Comparison of ENCODE assay signal across 8 mouse cellular contexts in the genomic region with DNA sequence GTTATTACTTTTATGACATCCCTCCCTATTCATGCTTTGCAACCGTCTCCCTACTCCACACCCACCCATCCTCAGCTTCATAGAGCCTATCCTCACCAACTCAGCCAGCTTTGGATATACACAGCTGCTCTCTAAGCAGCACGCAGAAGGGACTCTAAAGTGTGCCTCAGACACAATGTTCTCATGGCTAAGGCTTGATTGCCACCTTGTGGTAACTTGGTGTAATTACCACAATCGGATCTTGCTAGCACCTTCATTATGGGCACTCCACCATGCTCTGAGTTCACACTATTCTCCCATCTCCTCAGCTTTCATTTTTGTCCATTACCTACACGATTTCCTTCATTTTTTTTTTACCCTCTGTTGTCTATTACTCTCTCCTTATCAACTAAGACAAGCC. TPM values are rescaled to one million over a fixed set of nuclear protein-coding genes. Genes with fewer than 3 reads are reported as not detected.
DNase-seq lines count a peak whose midpoint lies in the region; ATAC-seq lines count a peak whose summit lies in the region.

No protein-coding gene starts in this region.

- H3K9me3 ChIP-seq in midbrain, embryonic 12.5 days = no peaks in the 10 kb centered on the region
- H3K9me3 ChIP-seq in stomach, embryonic 14.5 days (ENCODE audit: control insufficient read depth, low read depth, low read length) = no peaks in the 10 kb centered on the region

- peak; percentile 84 for ATAC-seq in midbrain, embryonic 12.5 days (ENCODE audit: low FRiP score, low read depth)
- ATAC-seq in stomach, embryonic 14.5 days (ENCODE audit: insufficient number of reproducible peaks, insufficient read depth, low FRiP score, low read depth) = peak; percentile 68; the same call in 1 of the 2 replicates

- H3K4me1 ChIP-seq in midbrain, embryonic 12.5 days = no peaks in the 10 kb centered on the region
- no peaks in the 10 kb centered on the region for H3K4me1 ChIP-seq in stomach, embryonic 14.5 days (ENCODE audit: control insufficient read depth, insufficient read depth, low read length)

- H3K27ac ChIP-seq in midbrain, embryonic 12.5 days (replicated peaks) = no peak overlapping the region
- H3K27ac ChIP-seq in stomach, embryonic 14.5 days (ENCODE audit: low read length) = no peak overlapping the region

- 2% methylated on average over 4 of the region's 4 CpGs for WGBS in midbrain, embryonic 12.5 days
- under 1% methylated on average over 4 of the region's 4 CpGs for WGBS in stomach, embryonic 14.5 days

- no peak overlapping the region for H3K4me2 ChIP-seq in midbrain, embryonic 12.5 days (replicated peaks)
- no peak overlapping the region for H3K4me2 ChIP-seq in stomach, embryonic 14.5 days (replicated peaks; ENCODE audit: low read depth, low read length)

- H3K9ac ChIP-seq in midbrain, embryonic 12.5 days (replicated peaks) = no peak overlapping the region
- no peak overlapping the region for H3K9ac ChIP-seq in stomach, embryonic 14.5 days (replicated peaks; ENCODE audit: low read depth, low read length)

- H3K27me3 ChIP-seq in midbrain, embryonic 12.5 days = no peaks in the 10 kb centered on the region
- no peaks in the 10 kb centered on the region for H3K27me3 ChIP-seq in stomach, embryonic 14.5 days (ENCODE audit: control insufficient read depth, insufficient read depth, low read length)

- intact Hi-C loops in left cerebral cortex, postnatal 36 days (cut with DNase I) = loop anchor here (1.0 to 10.0 kb wide), 2 partner anchors 132 to 379 kb away; no protein-coding TSS in a partner anchor

- no peak overlapping the region for H3K4me3 ChIP-seq in midbrain, embryonic 12.5 days
- H3K4me3 ChIP-seq in stomach, embryonic 14.5 days (ENCODE audit: low read depth, low read length) = no peak overlapping the region

- no peaks in the 10 kb centered on the region for H3K36me3 ChIP-seq in midbrain, embryonic 12.5 days
- H3K36me3 ChIP-seq in stomach, embryonic 14.5 days (ENCODE audit: control insufficient read depth, insufficient read depth, low read length) = no peaks in the 10 kb centered on the region

- peak; percentile 5 for DNase-seq in ovary, postnatal 36 days (ENCODE audit: low spot score)
- DNase-seq in ovary, adult 18-20 months (ENCODE audit: low spot score) = no peak
- DNase-seq in cerebellum, adult 9-11 months = peak; percentile 18
- DNase-seq in frontal cortex, postnatal 14 days (ENCODE audit: low spot score in 2 of 2) = peak; percentile 7 to 38
- peak; percentile 37 for DNase-seq in kidney, adult 11 months
- DNase-seq in left cerebral cortex, postnatal 36 days (ENCODE audit: low spot score in 2 of 2) = peak; percentile 21 to 45

RNA-seq across cellular contexts. Expression of a gene that starts 25.4 kb away (rescaled TPM):
- not detected for total RNA-seq in left cerebral cortex, postnatal 36 days (2021)
- not detected in 2 replicates for polyA plus RNA-seq in midbrain, embryonic 12.5 days (2016; fragmentation: Nextera tagmentation; extraction: Ambion mirVana)
- not detected in 2 replicates for polyA plus RNA-seq in stomach, embryonic 14.5 days (2014; fragmentation: Nextera tagmentation; extraction: Ambion mirVana)

RNA-seq across cellular contexts. Expression of a gene that starts 26.3 kb away (rescaled TPM):
- total RNA-seq in left cerebral cortex, postnatal 36 days (2021) = 1 to 10 TPM; 7.0 to 9.9 TPM
- 340 and 424 TPM in 2 replicates for polyA plus RNA-seq in midbrain, embryonic 12.5 days (2016; fragmentation: Nextera tagmentation; extraction: Ambion mirVana)
- polyA plus RNA-seq in stomach, embryonic 14.5 days (2014; fragmentation: Nextera tagmentation; extraction: Ambion mirVana) = 1,750 and 1,785 TPM in 2 replicates

RNA-seq across cellular contexts. Expression of a gene that starts 51.9 kb away (rescaled TPM):
- 1 to 10 TPM; 2.0 to 2.3 TPM for total RNA-seq in left cerebral cortex, postnatal 36 days (2021)
- 0.90 and 1.2 TPM in 2 replicates for polyA plus RNA-seq in midbrain, embryonic 12.5 days (2016; fragmentation: Nextera tagmentation; extraction: Ambion mirVana)
- polyA plus RNA-seq in stomach, embryonic 14.5 days (2014; fragmentation: Nextera tagmentation; extraction: Ambion mirVana) = 1.3 and 1.5 TPM in 2 replicates
